Mouse (Mus musculus) midbrain, postnatal 0 days (tissue): Measurements from ENCODE around the gene Slc45a1. TPM values are rescaled to one million over a fixed set of nuclear protein-coding genes. Genes with fewer than 3 reads are reported as not detected.

Experiments
- ATAC-seq: fragments of 200-750 bp; cut with Nextera tagmentation; 2 replicates; pipeline ENCODE4 v1.8.0; 2017; ENCODE audit warnings: moderate number of reproducible peaks, mild to moderate bottlenecking, moderate TSS enrichment, moderate library complexity; ENCODE audit not compliant: low FRiP score
- DNase-seq: peaks from one replicate; pipeline ENCODE4 v3.0.0-alpha.2; 2015; ENCODE audit warnings: low spot score
- H3K27ac ChIP-seq: fragments of 300-500 bp; sonication (generic); 2 replicates; pipeline ENCODE4 v1.5.1; 2014; ENCODE audit warnings: low read depth, mild to moderate bottlenecking, low read length, mixed read lengths
- H3K27me3 ChIP-seq: fragments of 300-500 bp; sonication (generic); 2 replicates; pipeline ENCODE4 v1.6.1; 2014; ENCODE audit warnings: low read length, control low read depth, mixed read lengths; ENCODE audit not compliant: insufficient read depth
- H3K36me3 ChIP-seq: fragments of 300-500 bp; sonication (generic); 2 replicates; pipeline ENCODE4 v1.6.1; 2014; ENCODE audit warnings: low read length, control low read depth, mixed read lengths; ENCODE audit not compliant: insufficient read depth
- H3K4me1 ChIP-seq: fragments of 300-500 bp; sonication (generic); 2 replicates; pipeline ENCODE4 v1.6.1; 2014; ENCODE audit warnings: mild to moderate bottlenecking, control low read depth, antibody characterized with exemption, low read length, mixed read lengths; ENCODE audit not compliant: insufficient read depth
- H3K4me2 ChIP-seq: fragments of 300-500 bp; sonication (generic); 2 replicates; pipeline ENCODE4 v1.6.1; 2014; ENCODE audit warnings: low read depth, mild to moderate bottlenecking, low read length, mixed read lengths; ENCODE audit not compliant: poor library complexity, severe bottlenecking
- H3K4me3 ChIP-seq: fragments of 300-500 bp; sonication (generic); 2 replicates; pipeline ENCODE4 v1.5.1; 2014; ENCODE audit warnings: low read depth, mild to moderate bottlenecking, low read length, moderate library complexity
- H3K9ac ChIP-seq: fragments of 300-500 bp; sonication (generic); replicated peaks from 2 replicates; pipeline ENCODE4 v1.6.1; 2014; ENCODE audit warnings: mild to moderate bottlenecking, low read length, moderate library complexity, mixed read lengths; ENCODE audit not compliant: poor library complexity, severe bottlenecking
- H3K9me3 ChIP-seq: fragments of 300-500 bp; sonication (generic); 2 replicates; pipeline ENCODE4 v1.6.1; 2016; ENCODE audit warnings: low read length, control low read depth
- CTCF ChIP-seq: IDR thresholded peaks from 2 replicates; pipeline ENCODE4 v1.5.1; 2016; ENCODE audit warnings: antibody characterized with exemption, mild to moderate bottlenecking
- WGBS: fragments of 180-500 bp; shearing (Covaris S2); extraction: QIAGEN DNeasy Blood & Tissue Kit; methylation state at CpG from one replicate; pipeline ENCODE4 v1.1.7; 2014; 5-methylcytosine and 5-hydroxymethylcytosine counted together
- polyA plus RNA-seq: library from polyadenylated mRNA; unstranded; fragments of >200 nt; fragmentation: Nextera tagmentation; extraction: Ambion mirVana; gene quantifications from 2 replicates; pipeline ENCODE4 v1.2.1, GENCODE M21; 2015
- total RNA-seq: library from RNA; depleted of rRNA; stranded (reverse); fragments of >200 nt; gene quantifications from 2 replicates; pipeline ENCODE4 v1.2.3, GENCODE M21; 2014

The Slc45a1 gene
- total and polyA plus RNA-seq, 2 experiments from 2014 or later, result 49.1 to 54.8 TPM

- Histone ChIP-seq H3K4me3 (no peak overlapping the region), H3K27me3 (no peaks in the 10 kb centered on the region), H3K9me3 (no peaks in the 10 kb centered on the region), H3K4me2 (no peak overlapping the region), H3K36me3 (0 out of 2 replicates have a peak, but pooled peaks cover 4% of the 10 kb centered on the region), H3K9ac (no peak overlapping the region), H3K4me1 (no peaks in the 10 kb centered on the region), H3K27ac (no peak overlapping the region)
- 84% methylated on average over 5 of the region's 5 CpGs for WGBS
- ATAC-seq, result no peak
- TF ChIP-seq CTCF, result no peak
- no peak for DNase-seq
Observed at GRCm38 (mm10) chr4:150649327-150649726, 2.6 kb downstream of the Slc45a1 start.

GRCm38 (mm10) chr4:150644299-150644698 is 7.7 kb downstream of the Slc45a1 start:
- H3K4me3 ChIP-seq, result no peak overlapping the region
- ATAC-seq (no peak), DNase-seq (no peak)
- no peak for TF ChIP-seq CTCF
- H3K4me1 ChIP-seq, result no peaks in the 10 kb centered on the region
- no peak overlapping the region for H3K4me2 ChIP-seq
- H3K36me3 ChIP-seq, result peaks cover 29% of the 10 kb centered on the region
- H3K9ac ChIP-seq, result no peak overlapping the region
- H3K9me3 ChIP-seq, result no peaks in the 10 kb centered on the region
- H3K27ac ChIP-seq, result no peak overlapping the region
- 91% methylated on average over 9 of the region's 9 CpGs for WGBS
- H3K27me3 ChIP-seq, result no peaks in the 10 kb centered on the region

GRCm38 (mm10) chr4:150636635-150637034 is 15.3 kb downstream of the Slc45a1 start:
- no peak overlapping the region for H3K9ac ChIP-seq
- peaks cover 41% of the 10 kb centered on the region for H3K36me3 ChIP-seq
- TF ChIP-seq CTCF, result no peak
- H3K4me2 ChIP-seq, result no peak overlapping the region
- H3K9me3 ChIP-seq, result no peaks in the 10 kb centered on the region
- no peak overlapping the region for H3K4me3 ChIP-seq
- ATAC-seq, result no peak
- no peaks in the 10 kb centered on the region for H3K27me3 ChIP-seq
- DNase-seq, result no peak
- H3K4me1 ChIP-seq, result no peaks in the 10 kb centered on the region
- 83% methylated on average over 6 of the region's 6 CpGs for WGBS
- H3K27ac ChIP-seq, result no peak overlapping the region

GRCm38 (mm10) chr4:150635568-150635967 is 16.4 kb downstream of the Slc45a1 start:
- Histone ChIP-seq H3K27ac (no peak overlapping the region), H3K4me2 (no peak overlapping the region), H3K36me3 (peaks cover 46% of the 10 kb centered on the region), H3K4me1 (no peaks in the 10 kb centered on the region), H3K9ac (no peak overlapping the region), H3K27me3 (no peaks in the 10 kb centered on the region), H3K4me3 (no peak overlapping the region), H3K9me3 (no peaks in the 10 kb centered on the region)
- no peak for TF ChIP-seq CTCF
- 84% methylated on average over 10 of the region's 10 CpGs for WGBS
- DNase-seq (no peak), ATAC-seq (no peak)

GRCm38 (mm10) chr4:150629266-150629665 is 22.7 kb downstream of the Slc45a1 start:
- no peak for TF ChIP-seq CTCF
- Histone ChIP-seq H3K4me2 (no peak overlapping the region), H3K36me3 (peaks cover 18% of the 10 kb centered on the region), H3K27me3 (no peaks in the 10 kb centered on the region), H3K4me1 (no peaks in the 10 kb centered on the region), H3K9me3 (no peaks in the 10 kb centered on the region), H3K9ac (no peak overlapping the region), H3K4me3 (no peak overlapping the region), H3K27ac (no peak overlapping the region)
- ATAC-seq (no peak), DNase-seq (no peak)
- WGBS, result 83% methylated on average over 11 of the region's 11 CpGs

- DNase-seq, result peak; percentile 17
- no peaks in the 10 kb centered on the region for H3K4me1 ChIP-seq
- H3K4me2 ChIP-seq, result no peak overlapping the region
- no peak for ATAC-seq
- no peaks in the 10 kb centered on the region for H3K27me3 ChIP-seq
- H3K9ac ChIP-seq, result no peak overlapping the region
- WGBS, result 47% methylated on average over 6 of the region's 6 CpGs
- H3K27ac ChIP-seq, result peak overlapping the region; percentile 55; the same call in 1 of the 2 replicates
- no peak overlapping the region for H3K4me3 ChIP-seq
- peak; percentile 76 for TF ChIP-seq CTCF
- peaks cover 11% of the 10 kb centered on the region for H3K36me3 ChIP-seq
- H3K9me3 ChIP-seq, result no peaks in the 10 kb centered on the region
Observed at GRCm38 (mm10) chr4:150625951-150626732, 25.8 kb downstream of the Slc45a1 start.
